Mouse (Mus musculus): ENCODE measurements at regions not wholly inside any gene's neighbourhood (a gene's known extent, or its start where the extent isn't known, plus 50 kb on each side); places are given as distances from the start of the nearest gene placed in this dataset.
"Not testable (repeated sequence)": the region's sequence is repeated elsewhere in the genome, so short reads cannot be mapped to it uniquely, and the experiment has no call there.

- DNase-seq (ENCODE audit: low spot score in 2 of 2), result peak in 1 of 2 experiments; percentile 10
These were observed 97.8 kb downstream of the Wdr11 start for GRCm38 (mm10) chr7:129689464-129689863.

GRCm38 (mm10) chr7:129690868-129691267 lies 99.2 kb downstream of the Wdr11 start:
- DNase-seq (ENCODE audit: low spot score in 2 of 2), result peak in 1 of 2 experiments; percentile 7

DNA sequence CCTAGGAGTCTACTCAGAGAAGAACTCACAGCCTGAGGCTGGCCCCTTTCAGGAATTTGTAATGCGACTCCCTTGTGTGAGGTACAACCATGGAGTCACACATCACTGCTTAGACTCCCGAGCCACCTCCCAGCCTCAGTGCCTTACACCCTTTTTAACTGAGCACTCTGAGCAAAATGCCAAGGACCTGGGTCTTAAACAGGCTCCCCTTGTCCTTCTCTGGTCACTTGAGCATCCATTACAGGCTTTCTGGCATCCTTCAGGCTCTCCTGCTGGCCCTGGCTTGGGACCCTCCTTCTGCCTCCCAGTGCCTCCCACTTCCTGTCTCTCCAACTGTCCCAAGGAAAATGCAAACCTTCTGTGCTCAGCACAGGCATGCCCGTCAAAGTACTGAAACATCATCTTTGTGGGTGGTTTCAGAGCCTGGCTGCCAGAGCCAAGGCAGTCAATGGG lies 100.0 kb downstream of the Wdr11 start:
- DNase-seq (ENCODE audit: low spot score in 2 of 2), result peak in 1 of 2 experiments; percentile 16

GRCm38 (mm10) chr7:129693635-129694034 lies 102.0 kb downstream of the Wdr11 start:
- peak in 1 of 2 experiments; percentile 14 for DNase-seq (ENCODE audit: low spot score in 2 of 2)

GRCm38 (mm10) chr7:129694168-129694567 lies 102.5 kb downstream of the Wdr11 start:
- DNase-seq (ENCODE audit: low spot score in 2 of 2), result no peak

- DNase-seq (ENCODE audit: low spot score in 2 of 2), result no peak
These were observed 108.4 kb downstream of the Wdr11 start for GRCm38 (mm10) chr7:129699931-129700570.

- DNase-seq (ENCODE audit: low spot score in 2 of 2), result no peak
These were observed 135.9 kb downstream of the Wdr11 start for GRCm38 (mm10) chr7:129727559-129727958.

- DNase-seq (ENCODE audit: low spot score in 2 of 2), result peak in 1 of 2 experiments; percentile 18
These were observed 138.1 kb downstream of the Wdr11 start for GRCm38 (mm10) chr7:129729709-129730238.

DNA sequence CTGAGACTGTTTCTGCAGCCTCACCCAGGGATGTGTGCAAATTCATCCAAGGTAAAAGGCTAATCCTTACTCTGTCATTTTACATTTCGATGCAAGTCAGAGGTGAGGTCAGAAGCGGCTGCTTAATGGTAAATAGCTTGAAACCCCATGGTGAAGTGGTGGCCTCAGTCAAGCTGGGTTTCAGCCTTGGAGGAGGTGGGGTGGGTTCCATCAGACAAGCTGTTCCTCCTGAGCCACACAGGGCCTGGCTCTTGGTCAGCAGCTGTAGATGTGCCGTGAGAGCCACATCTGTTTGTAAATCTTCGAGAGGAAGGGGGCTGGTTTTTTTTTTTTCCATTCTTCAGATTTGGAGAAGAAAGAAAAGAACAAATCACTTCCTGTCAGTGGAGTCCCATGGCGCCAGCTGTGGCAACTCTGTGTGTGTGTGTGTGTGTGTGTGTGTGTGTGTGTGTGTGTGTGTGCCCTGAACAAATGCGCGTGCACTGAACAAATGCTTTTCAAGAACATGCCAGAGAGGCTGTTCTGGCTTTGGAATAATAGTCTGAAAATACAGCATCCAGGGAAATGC lies 139.2 kb downstream of the Wdr11 start:
- DNase-seq (ENCODE audit: low spot score in 2 of 2), result no peak

- DNase-seq (ENCODE audit: low spot score in 2 of 2), result no peak
These were observed 151.0 kb downstream of the Wdr11 start for GRCm38 (mm10) chr7:129742657-129743056.

DNA sequence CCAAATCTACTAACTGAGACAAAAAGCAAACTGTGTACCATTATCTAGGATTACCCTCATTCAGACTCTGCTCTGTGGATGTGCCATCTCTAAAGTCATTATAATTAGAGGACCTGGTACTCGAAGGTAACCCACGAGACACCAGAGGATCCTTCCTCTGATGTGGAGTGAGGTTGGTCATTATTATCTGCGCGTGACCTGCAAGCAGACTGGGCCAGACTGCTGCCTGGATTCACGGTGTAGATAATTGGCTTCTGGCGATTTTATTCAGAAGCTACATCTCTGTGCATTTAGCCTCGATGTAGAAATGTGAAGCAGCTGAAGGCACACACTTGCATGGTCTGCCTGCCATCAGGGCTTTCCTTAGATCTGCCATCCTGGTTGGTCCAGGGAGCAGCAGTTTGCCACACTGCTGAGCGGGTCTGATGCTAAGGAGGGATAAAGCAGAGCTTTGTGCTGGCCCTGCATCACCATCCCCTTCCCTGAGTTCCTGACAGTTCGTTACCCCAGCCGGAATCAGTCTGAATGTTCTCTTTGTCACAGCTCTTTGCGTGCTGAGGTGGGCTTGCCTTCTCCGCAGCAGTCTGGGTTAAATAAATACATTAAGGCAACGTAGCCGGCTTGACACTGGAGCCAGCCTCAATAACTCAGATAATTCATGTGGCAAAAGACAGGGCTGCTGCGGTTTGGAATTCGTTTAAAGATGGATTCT lies 152.4 kb downstream of the Wdr11 start:
- no peak for DNase-seq (ENCODE audit: low spot score in 2 of 2)

DNA sequence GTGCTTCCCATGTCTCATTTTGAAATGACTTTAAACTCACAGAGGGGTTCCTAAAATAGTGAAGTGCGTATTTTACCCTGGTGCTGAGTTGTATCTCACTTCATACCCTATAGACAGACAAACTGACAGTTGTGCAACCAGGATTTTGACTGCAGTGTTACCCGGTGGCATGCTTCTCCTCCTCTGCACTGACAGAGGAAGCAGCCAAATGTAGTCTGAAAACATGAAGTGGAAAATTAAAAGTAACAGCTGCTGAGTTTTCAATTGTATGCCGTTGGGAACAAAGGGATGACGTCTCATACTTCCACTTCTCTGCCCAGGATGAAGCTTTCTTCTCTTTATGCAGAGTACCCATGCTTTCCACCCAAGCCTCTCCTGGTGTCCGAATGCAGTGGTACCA lies 155.0 kb downstream of the Wdr11 start:
- DNase-seq (ENCODE audit: low spot score in 2 of 2), result no peak

DNA sequence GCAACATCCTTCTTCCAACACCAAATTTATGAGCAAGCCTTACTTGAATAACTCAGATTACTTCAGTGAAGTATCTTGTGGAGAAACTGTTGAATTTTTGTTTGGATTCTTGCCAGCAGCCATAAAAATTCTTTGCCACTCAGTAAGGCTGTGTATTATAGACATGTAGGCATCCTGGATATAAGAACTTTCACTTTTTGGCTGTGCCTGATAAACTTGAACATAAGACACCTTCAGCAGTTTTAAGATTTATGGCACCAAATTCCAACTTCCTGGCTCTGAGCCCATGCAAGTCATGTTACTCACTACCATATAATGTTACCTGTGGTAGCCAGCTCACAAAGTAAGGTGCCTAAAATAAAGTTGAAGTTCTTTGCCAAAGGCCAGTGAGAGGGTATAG lies 159.3 kb downstream of the Wdr11 start:
- no peak for DNase-seq (ENCODE audit: low spot score in 2 of 2)

DNA sequence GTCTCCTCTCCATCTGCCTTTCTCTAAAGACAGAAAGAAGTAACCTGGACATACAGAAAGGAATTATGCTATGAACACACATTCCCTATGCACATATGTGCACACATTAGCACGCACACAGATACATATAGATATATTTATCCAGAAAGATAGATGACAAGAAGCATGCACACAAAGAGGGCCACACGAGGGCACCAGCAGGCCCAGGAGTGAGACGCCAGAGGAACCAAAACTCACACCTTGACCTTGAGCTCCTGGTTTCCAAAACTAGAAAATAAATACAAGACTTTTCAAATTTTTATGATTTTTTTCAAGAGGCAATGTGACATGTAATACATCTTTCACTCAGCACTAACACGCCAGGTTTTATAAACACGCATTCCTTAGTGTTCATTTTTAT lies 163.1 kb downstream of the Wdr11 start:
- DNase-seq (ENCODE audit: low spot score in 2 of 2), result no peak

DNA sequence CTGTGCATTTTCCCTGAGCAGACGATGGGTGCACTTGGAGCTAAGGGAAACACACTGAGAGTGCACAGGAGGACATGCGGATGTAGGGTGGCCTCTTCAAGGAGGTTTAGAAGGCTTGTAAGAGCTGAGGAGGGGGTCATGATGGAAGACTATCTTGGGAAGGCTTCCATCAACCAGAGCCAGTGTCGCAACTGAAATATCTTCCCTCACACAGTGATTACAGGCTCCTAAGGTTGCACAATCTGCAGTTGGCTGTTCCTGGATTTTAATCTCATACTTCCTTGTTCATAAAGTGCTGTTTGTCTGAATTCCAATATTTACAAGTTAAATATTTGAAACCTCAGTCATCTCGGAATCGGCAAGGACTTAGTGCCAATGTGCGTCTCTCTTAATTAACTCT lies 164.5 kb downstream of the Wdr11 start:
- DNase-seq (ENCODE audit: low spot score in 2 of 2), result no peak

GRCm38 (mm10) chr7:129759848-129760247 lies 168.2 kb downstream of the Wdr11 start:
- no peak for DNase-seq (ENCODE audit: low spot score in 2 of 2)

DNA sequence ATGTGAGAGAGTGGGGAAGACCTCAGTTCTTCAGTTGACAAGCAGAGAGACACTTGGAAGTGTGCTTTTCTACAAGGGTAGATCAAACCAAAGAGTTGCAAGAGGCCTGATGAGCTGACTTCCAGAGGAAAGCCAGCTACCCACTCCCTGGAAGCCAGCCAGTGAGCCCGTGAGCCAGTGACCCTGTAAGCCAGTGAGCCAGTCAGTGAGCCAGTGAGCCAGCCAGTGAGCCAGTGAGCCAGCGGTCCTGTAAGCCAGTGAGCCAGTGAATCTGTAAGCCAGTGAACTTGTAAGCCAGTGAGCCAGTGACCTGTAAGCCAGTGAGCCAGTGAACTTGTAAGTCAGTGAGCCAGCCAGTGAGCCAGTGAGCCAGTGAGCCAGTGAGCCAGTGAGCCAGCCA lies 168.7 kb downstream of the Wdr11 start:
- no peak for DNase-seq (ENCODE audit: low spot score in 2 of 2)

GRCm38 (mm10) chr7:129763754-129764153 lies 172.1 kb downstream of the Wdr11 start:
- DNase-seq (ENCODE audit: low spot score in 2 of 2), result no peak

GRCm38 (mm10) chr7:129764456-129764970 lies 172.8 kb downstream of the Wdr11 start:
- no peak for DNase-seq (ENCODE audit: low spot score in 2 of 2)

- DNase-seq (ENCODE audit: low spot score in 2 of 2), result no peak
These were observed 174.0 kb downstream of the Wdr11 start for GRCm38 (mm10) chr7:129765681-129766080.

- no peak for DNase-seq (ENCODE audit: low spot score in 2 of 2)
These were observed 174.6 kb downstream of the Wdr11 start for GRCm38 (mm10) chr7:129766087-129766834.

DNA sequence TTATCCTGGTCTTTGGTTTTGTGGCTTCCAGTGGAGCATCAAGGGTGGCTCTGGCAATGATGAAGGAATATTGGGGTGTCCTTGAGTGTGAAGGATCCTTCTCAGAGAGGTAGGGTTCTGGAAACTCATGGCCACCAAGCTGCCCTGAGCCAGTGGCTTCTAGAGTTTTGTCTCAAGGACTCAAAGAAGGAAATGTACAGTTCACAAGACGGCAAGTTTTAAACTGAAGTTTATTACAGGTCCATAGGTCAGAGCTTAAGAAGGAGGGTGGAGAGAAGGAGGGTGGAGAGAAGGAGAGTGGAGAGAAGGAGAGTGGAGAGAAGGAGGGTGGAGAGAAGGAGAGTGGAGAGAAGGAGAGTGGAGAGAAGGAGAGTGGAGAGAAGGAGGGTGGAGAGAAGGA lies 178.0 kb downstream of the Wdr11 start:
- DNase-seq (ENCODE audit: low spot score in 2 of 2), result not testable (repeated sequence)

All from urinary bladder, postnatal 4 days (tissue).